Mouse (Mus musculus) layer of hippocampus, adult 2 months (tissue): Measurements from ENCODE around the gene Colec11. TPM values are rescaled to one million over a fixed set of nuclear protein-coding genes. Genes with fewer than 3 reads are reported as not detected.

Experiments
- DNase-seq, 2 experiments: peaks; one replicate each; pipeline ENCODE4 v3.0.0; 2022; ENCODE audit warnings: low spot score in 2 of 2
- H3K27ac ChIP-seq: fragments of 200-600 bp; 2 replicates; pipeline ENCODE4 v1.8.1; 2022
- H3K4me3 ChIP-seq: fragments of 200-600 bp; 2 replicates; pipeline ENCODE4 v1.8.1; 2022; ENCODE audit warnings: mild to moderate bottlenecking
- CTCF ChIP-seq: fragments of 200-600 bp; conservative IDR thresholded peaks from 2 replicates; pipeline ENCODE4 v1.8.1; 2022; ENCODE audit warnings: antibody characterized with exemption, mild to moderate bottlenecking, moderate library complexity
- total RNA-seq, 2 experiments: library from RNA; stranded (reverse); gene quantifications; 2 replicates each; pipeline ENCODE4 v1.2.3; 2021

Gene Colec11
- total RNA-seq, 2 experiments from 2014 or later, result 0.95 to 1.2 TPM

- no peak for TF ChIP-seq CTCF
- H3K27ac ChIP-seq, result no peak overlapping the region
- no peak overlapping the region for H3K4me3 ChIP-seq
- DNase-seq, result no peak
Observed at GRCm38 (mm10) chr12:28596851-28597250, 26.3 kb downstream of the Colec11 start.

- no peak; the same call in 1 of the 2 replicates for TF ChIP-seq CTCF
- no peak for DNase-seq
- no peak overlapping the region for H3K27ac ChIP-seq
- no peak overlapping the region for H3K4me3 ChIP-seq
Observed at GRCm38 (mm10) chr12:28590428-28590827, 32.7 kb downstream of the Colec11 start.

DNA sequence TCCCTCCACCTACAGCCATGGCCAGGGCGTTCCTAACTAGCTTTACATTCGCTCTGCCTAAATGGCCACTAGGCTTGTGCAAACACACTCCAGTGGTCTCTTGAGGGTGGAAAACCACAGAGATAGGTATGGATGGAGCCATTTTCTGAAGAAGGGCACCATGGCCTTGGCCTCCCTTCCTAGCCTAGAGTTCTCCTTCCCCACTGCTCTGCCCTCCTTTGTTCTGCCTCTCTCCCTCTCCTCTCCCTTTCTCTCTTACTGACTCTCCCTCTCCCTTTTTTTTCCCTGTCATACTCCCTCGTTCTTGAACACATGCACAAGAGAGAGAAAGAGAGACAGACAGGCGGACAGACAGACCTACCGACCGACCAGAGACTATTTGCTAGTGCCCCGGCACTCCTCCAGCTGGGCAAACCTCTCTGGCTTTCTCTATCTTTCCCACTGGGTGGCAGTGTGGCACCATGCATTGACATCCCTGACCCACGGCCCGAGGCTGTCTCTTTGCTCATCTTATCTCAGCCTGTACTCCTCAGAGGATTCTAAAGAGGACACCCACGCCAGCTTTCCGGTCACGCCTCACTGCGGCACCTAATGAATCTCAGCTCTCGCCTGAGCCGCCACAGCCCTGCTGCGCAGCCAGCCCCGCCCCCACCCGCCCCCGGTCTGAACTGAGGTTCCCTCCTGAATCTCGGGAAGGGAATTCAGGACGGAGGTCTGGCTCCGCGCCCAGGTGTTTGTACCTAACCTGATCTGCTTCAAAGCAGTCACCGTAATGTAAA, 33.9 kb downstream of the Colec11 start:
- TF ChIP-seq CTCF, result peak; percentile 97; the same call in 1 of the 2 replicates
- DNase-seq, result peak; percentile 90 to 91
- Histone ChIP-seq H3K4me3 (peak overlapping the region; percentile 53), H3K27ac (peak overlapping the region; percentile 96)

- Histone ChIP-seq H3K27ac (peak overlapping the region; percentile 96), H3K4me3 (peak overlapping the region; percentile 53; the same call in 1 of the 2 replicates)
- TF ChIP-seq CTCF, result no peak
- DNase-seq, result peak; percentile 57 to 84
Observed at GRCm38 (mm10) chr12:28587949-28588348, 35.2 kb downstream of the Colec11 start.

GRCm38 (mm10) chr12:28584036-28584435, 39.1 kb downstream of the Colec11 start:
- DNase-seq, result no peak
- no peak for TF ChIP-seq CTCF
- no peak overlapping the region for H3K27ac ChIP-seq
- H3K4me3 ChIP-seq, result no peak overlapping the region

GRCm38 (mm10) chr12:28582423-28582822, 40.8 kb downstream of the Colec11 start, which contains the start of gene Allc:
Gene Allc, minus strand, starts transcription at chr12:28582523.
- DNase-seq, result no peak
- no peak for TF ChIP-seq CTCF
- no peak within 1 kb of the TSS for H3K4me3 ChIP-seq
- no peak within 1 kb of the TSS for H3K27ac ChIP-seq

- DNase-seq, result no peak
Observed at GRCm38 (mm10) chr12:28579132-28579531, 44.0 kb downstream of the Colec11 start.

DNA sequence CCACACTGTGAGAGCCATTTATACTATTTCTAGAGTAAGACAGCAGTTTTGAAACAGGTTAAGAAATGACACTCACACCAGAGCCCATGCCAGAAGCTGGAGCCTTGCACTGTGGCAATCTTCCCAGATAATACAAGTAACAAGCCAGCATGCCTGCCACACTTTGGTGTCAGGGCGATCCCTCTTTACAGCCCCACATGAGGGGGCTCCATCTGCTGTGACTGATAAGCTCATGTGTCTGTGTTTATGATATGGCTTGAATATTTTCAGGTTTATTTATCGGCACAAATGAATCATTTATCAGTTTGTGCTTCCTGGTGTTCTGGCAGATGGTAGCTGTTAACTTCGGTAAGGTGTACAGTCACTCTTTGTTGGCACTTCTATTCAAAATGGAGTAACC, 45.0 kb downstream of the Colec11 start:
- TF ChIP-seq CTCF, result no peak
- Histone ChIP-seq H3K27ac (no peak overlapping the region), H3K4me3 (no peak overlapping the region)
- no peak for DNase-seq

More at GRCm38 (mm10) chr12:28579132-28579531, 44.0 kb downstream of the Colec11 start:
- Histone ChIP-seq H3K4me3 (no peak overlapping the region), H3K27ac (no peak overlapping the region)
- peak; percentile 78 for TF ChIP-seq CTCF

GRCm38 (mm10) chr12:28575366-28576070, 47.7 kb downstream of the Colec11 start:
- TF ChIP-seq CTCF, result no peak
- Histone ChIP-seq H3K27ac (no peak overlapping the region), H3K4me3 (no peak overlapping the region)
- no peak for DNase-seq

DNA sequence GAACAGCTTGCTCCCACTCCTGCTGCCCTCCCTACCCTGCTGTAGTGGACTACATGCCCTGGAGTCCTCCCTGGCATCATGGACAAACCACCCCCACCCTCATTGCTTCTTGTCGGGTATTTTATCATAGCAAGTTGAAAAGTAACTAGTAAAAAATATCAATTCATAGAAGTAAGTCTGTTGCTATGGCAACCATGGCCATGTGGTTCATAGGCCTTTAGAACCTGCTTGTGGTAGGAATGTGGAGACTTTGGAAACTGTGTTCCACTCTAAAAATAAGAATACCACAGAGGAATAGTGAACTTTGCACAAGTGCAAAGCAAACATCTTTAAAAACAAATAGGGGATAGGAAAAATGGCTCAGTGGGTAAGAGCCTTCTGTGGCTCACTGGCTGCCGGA, 50.9 kb downstream of the Colec11 start:
- DNase-seq, result no peak
- no peak for TF ChIP-seq CTCF
- no peak overlapping the region for H3K4me3 ChIP-seq

GRCm38 (mm10) chr12:28552299-28552698, 70.9 kb downstream of the Colec11 start, which contains the start of gene Dcdc2c:
Gene Dcdc2c, minus strand, starts transcription at chr12:28552399.
- TF ChIP-seq CTCF, result no peak
- no peak for DNase-seq
- H3K4me3 ChIP-seq, result no peak within 1 kb of the TSS
- H3K27ac ChIP-seq, result no peak within 1 kb of the TSS

More for the DNA sequence above, 50.9 kb downstream of the Colec11 start:
- no peak overlapping the region for H3K27ac ChIP-seq

DNA sequence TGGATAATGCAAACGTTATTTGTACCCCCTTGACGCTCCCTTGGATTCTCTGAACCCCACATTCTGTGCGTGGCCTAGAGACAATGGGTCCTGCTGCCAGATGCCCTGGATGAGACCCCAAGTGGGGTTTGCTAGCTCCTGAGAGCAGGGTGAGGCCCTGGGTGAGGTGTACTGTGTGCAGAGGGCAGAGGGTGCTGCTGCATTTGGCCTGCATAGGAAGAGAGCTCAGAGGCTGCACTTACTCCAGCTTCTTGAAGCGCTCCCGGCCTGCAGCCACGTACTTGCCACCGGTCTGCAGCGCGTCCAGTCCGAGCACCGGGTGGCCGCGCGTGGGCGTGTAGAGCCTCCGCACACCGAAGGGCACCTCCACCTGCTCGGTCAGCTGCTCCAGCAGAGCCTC, 71.4 kb downstream of the Colec11 start:
- no peak overlapping the region for H3K4me3 ChIP-seq
- H3K27ac ChIP-seq, result no peak overlapping the region
- DNase-seq, result no peak
- no peak for TF ChIP-seq CTCF

DNA sequence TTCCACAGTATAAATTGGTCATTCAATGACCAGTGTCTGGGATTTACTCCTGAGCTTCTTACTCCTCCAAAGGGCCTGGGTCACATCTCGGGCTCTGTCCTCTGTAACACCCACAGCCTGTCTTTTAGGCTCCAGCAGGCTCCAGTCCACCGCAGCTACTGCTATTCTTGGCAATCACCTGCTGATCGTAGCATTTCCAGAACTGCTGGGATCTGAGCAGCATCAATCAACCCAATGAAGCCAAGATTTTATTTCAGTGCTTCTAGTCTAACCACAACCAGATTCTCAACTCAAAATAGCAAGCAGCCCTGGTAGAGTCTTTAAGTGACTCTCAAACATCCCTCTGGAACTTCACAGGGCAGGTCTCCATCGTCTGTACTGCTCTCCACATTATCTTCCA, 74.3 kb downstream of the Colec11 start:
- H3K4me3 ChIP-seq, result no peak overlapping the region
- no peak for DNase-seq
- TF ChIP-seq CTCF, result no peak
- H3K27ac ChIP-seq, result no peak overlapping the region

Other genes starting within 250 kb of the Colec11 start
- under 1 TPM; 0.41 to 0.42 TPM for gene Dcdc2c, start 71.0 kb downstream of the Colec11 start, total RNA-seq
- gene Allc, start 40.9 kb downstream of the Colec11 start, total RNA-seq, result under 1 TPM; 0.32 to 0.56 TPM
- gene Rps7, start 12.6 kb upstream of the Colec11 start, total RNA-seq, result 100 to 1,000 TPM; 301 to 311 TPM
- gene Rnaseh1, start 26.2 kb upstream of the Colec11 start, total RNA-seq, result 10 to 100 TPM; 12.8 to 14.3 TPM
- 10 to 100 TPM; 37.0 to 41.0 TPM for gene Adi1, start 51.9 kb upstream of the Colec11 start, total RNA-seq
- gene Trappc12, start 127.1 kb upstream of the Colec11 start, total RNA-seq, result 10 to 100 TPM; 58.6 to 59.7 TPM
- 10 to 100 TPM; 51.7 to 53.0 TPM for gene Eipr1, start 128.4 kb upstream of the Colec11 start, total RNA-seq